Mouse (Mus musculus) liver, embryonic 14.5 days (tissue): ENCODE measurements around the gene Rtp1.

Source experiments
- CTCF ChIP-seq: IDR thresholded peaks from 2 replicates; pipeline ENCODE4 v1.5.1; 2016; ENCODE audit warnings: antibody characterized with exemption, low read depth, control low read depth
- EP300 ChIP-seq: IDR thresholded peaks from 2 replicates; pipeline ENCODE4 v1.6.1; 2016; ENCODE audit warnings: antibody characterized with exemption, low read depth

DNA sequence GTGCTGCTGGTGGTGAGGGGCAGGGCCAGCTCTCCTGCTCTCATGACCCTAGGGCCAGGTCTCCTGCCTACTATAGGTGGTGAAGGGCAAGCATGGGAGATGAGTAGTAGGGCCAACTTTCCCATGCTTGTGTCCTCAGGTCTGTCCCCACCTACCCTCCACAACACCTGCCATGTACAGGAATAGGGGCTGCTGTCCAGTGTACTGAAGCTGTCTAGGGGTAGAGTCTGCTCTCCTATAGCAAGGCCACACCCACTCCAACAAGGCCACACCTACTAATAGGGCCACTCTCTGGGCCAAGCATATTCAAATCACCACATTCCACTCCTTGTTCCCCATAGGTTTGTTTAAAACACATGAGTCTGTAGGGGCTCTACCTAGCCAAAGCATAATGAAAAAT lies 44.6 kb upstream of the Rtp1 start:
- no peak for TF ChIP-seq CTCF
- TF ChIP-seq EP300: no peak
